Mouse (Mus musculus) retina, postnatal 1 day (tissue): ENCODE results near the gene Rbpj.
A peak's percentile ranks its signal among the peaks of the same experiment; 100 is the strongest.

ENCODE experiments used
- DNase-seq: peaks from one replicate; pipeline ENCODE4 v3.0.0-alpha.2; 2012

Gene Rbpj

DNA sequence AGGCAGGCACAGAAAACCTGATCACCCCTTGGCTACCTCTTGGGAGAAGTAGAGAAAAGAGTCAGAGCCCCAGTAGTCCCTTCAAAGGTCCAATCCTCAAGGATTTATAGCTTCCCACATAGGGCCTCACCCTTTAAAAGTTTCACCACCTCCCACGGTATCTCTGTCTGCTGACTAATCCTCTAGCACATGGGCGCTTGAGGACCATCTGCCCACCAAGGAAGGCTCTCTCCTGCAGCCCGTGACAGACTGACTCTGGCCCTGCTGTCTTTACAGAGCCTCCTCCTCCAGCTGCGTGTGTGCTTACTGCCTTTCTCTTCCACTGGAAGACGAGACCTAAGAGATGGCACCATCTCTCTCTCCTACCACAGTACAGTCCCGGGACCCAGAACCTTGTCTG lies 213.7 kb downstream of the Rbpj start:
- no peak for DNase-seq

DNA sequence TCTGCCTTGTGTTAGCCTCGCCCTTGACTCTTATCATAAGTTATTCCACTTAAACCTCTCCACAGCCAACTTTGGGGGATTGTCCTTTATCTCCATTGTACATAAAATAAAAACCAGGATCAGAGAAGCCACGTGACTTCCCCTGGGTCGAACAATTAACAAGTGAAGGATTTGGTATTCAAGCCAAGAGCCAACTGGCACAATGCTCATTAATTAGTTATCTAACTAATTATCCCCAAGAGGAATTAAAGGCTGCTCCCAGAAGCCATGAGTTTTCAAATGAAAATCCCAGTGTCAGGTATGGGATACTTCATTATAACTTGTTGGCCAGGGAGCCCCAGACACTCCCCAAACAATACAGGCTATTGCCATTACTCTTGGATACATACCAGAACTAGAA lies 218.0 kb downstream of the Rbpj start:
- DNase-seq = peak; percentile 29

DNA sequence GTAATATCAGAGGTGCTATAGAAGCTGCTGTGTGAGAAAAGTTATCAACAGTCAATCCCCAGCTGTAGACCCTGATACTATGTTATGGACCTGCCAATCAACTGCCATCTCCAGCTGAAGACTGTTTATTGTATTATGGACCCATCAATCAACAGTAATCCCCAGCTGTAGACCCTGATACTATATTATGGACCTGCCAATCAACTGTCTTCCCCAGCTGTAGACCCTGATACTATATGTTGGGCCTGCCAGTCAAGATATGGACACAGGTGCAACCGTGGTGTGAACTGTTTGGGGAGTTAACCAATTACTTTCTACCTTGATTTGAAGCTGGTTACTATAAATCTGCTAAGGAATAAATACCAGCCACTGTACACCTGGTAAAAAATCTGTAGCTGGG lies 218.5 kb downstream of the Rbpj start:
- DNase-seq = no peak

DNA sequence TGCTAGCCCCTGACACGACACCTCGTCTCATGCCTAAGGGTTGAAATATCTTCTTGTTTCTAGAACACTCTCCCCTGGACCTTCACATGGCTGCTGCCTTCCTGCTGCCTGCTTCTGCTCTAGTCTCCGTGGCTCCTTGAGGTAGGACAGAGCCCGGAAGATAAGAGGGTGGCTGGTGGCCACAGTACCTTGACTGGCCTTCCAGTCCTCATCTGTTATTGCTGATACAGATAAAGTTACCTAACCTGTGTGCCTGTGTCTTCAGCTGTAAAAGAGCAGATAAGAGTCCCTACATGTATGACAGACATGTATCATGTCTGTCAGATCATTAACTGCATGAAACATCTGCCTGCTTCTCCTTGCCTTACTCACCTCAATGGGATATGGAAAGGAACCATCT lies 219.7 kb downstream of the Rbpj start:
- no peak for DNase-seq

DNA sequence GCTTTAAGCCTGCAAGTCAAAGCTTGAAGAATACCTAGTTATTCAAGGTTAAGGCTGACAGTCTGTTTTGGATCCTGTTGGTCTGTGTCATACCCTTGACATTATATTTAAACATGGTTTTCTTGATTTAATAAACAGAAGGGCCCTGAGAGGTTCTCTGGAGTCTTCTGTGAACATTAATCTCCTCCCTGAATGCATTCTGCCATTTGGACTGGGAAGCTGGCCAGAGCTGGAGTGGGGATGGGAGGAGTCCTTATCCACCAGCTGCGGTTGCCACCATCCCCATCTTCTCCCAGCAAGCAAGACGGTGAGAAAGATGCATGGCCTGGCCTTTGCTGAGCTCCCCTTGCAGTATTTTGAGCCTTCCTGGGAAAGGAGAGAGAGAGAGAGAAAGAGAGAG lies 220.4 kb downstream of the Rbpj start:
- DNase-seq = no peak

DNA sequence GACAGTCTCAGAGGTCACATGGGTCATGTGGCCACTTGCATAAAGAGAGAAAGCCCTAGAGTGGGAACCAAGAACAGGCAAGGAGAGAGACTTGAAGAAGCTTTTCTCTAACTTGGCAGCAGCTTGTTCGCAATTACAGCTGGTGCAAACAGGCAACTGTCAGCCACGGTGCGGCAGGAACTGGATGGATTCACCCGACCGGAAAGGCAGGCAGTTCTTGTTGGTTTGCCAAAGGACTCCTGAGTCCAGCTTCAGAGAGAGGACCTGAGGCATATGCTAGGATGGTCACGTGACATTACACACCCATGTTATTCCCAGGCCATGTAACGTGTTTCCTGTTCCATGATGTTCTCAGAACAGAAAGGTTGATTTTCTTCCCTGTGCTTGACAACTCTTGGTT lies 222.4 kb downstream of the Rbpj start:
- peak; percentile 47 for DNase-seq

DNA sequence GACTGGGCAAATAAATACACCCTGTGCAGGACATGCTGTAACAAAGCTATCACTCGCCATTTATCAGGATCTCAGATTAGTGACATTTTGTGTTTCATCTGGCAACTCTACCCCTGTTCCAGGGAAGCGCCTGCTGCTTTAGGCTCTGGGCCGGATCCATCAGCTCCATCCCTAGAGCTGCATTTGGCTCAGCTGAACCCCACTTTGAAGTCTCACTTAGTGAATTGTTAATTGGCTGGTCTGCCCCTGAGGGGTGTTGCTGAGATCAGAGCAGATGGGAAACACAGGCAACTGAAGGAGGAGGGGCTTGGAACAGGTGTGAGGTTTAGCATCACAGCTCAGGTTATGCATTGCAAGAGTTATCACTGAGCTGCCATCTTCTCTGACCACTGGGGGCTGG lies 225.6 kb downstream of the Rbpj start:
- no peak for DNase-seq

DNA sequence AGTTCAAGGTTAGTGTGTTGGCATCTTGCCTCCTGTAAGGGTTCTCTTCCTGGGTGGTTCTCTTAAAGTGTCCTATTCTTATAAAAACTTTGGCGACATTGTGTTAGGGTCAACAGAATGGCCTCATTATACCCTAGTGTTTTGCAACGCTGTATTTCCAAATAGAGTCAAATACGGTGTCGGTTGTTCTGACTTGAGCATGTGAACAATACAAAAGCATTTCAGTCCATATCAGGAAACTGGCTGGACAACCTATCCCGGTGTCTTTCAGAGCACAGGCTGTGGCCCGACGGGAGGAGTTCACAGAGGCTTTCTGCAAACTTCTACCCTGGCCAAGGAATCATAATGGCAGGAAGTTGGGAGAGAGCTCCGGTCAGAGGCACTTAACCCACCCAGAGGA lies 226.1 kb downstream of the Rbpj start:
- DNase-seq = no peak

DNA sequence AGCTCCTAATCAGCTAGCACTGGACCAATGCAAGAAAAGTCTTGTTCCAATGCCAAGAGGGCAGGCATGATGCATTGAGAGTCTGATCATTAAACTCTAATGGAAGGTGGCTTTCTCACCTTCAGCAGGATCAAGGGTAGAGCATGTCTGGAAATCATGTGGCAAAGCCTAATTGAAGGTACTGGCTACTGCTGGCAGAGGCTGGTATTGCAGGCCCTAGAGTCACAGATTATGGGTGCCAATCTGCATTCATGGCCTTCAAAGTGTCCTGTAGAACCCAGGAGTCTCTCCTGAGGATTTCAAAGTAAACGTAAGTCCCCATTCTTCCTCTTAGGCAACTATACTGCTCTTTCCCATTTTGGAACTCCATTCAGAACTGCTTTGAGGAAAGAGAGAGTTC lies 226.7 kb downstream of the Rbpj start:
- DNase-seq = no peak

DNA sequence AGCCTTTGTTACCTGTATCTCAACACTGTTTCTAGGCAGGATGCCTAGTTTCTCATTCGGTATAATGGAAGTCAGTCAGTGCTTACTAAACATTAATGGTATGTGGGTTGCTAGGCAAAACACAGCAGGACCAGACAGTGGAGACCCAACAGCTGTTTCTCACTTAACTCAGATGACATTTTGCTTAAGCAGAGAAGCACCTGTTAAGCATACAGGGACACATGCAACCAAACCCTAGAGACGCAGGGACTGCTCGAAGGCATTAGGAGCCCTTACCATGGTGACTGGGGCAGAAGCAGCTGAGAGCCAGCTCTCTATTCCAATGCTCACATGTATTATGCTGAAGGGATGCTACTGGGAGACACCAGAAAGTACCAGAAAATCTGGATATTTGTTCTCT lies 230.7 kb downstream of the Rbpj start:
- no peak for DNase-seq

DNA sequence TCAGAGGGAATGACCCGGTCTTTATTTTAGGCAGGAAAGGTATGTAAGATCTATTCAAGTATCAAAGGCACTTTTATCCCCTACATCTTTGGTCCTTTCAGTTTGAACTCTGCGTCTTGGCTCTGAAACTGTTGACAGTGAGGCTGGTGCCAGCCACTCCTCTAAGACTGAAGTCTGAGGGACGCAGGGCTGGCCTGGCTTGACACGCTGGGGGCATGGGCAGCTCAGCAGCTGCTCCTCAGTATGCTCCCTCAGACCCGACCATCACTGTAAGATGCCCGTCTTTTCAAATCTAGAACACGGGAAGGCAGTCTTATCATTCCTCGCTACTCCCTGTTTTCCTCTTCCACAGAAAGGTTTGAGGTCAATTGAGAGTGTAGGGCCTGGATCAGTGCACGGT lies 231.8 kb downstream of the Rbpj start:
- no peak for DNase-seq

DNA sequence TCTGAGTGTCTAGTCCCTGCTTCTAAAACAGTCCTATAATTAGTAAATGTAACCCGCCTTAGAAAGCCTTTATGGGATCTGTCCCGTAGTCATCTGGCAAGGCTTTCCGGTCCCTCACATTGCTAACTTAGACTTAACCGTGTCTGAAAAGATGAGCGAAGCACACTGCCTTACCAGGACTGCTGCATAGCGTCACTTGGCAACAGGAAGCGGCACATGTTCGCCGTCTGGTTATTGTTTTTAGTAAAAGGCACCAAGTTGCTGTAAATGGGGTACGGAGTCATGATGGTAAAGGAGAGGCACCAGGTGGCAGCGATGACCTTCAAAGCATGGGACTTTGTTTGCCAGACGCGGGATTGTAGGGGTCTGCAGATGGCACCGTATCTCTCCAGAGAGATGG lies 236.7 kb downstream of the Rbpj start:
- DNase-seq = no peak
